Mouse (Mus musculus) embryonic stem cell, embryonic (primary cell): ENCODE results near the gene Zfp526.

Source experiments
- CTCF ChIA-PET, 4 experiments: fragments of 300-600 bp in 2 of 4; fragments of 350-600 bp in 2 of 4; sonication (Branson Sonifier 250); formaldehyde crosslinking; loops; one replicate each; lab custom pipeline; 2022; ENCODE audit warnings: inconsistent platforms in 2 of 4; lab: Charles Lee
- POLR2A ChIA-PET, 4 experiments: fragments of 300-600 bp in 2 of 4; fragments of 350-600 bp in 2 of 4; sonication (Branson Sonifier 250); formaldehyde crosslinking; loops; one replicate each; lab custom pipeline; 2022; ENCODE audit warnings: antibody characterized with exemption in 4 of 4, inconsistent platforms in 1 of 4; lab: Charles Lee

Zfp526 gene

GRCm38 (mm10) chr7:25221102-25221883 lies at the start of gene Zfp526:
Zfp526 (plus strand) TSS chr7:25221425.
- ChIA-PET CTCF (interaction anchor here (0.5 to 3.6 kb wide), 17 partner anchors 17 to 506 kb away, joined by 3 to 10 read pairs (median 4); partner anchors contain the start of genes Pafah1b3 (in 2 of the 4) and Megf8 (in 1 of the 4)), POLR2A (interaction anchor here (0.6 to 11.2 kb wide), 55 partner anchors 8 to 327 kb away, joined by 3 to 160 read pairs (median 5); partner anchors contain the start of genes Cic (in 3 of the 4), Gsk3a (in 3 of the 4), Pafah1b3 (in 2 of the 4) and Megf8 (in 1 of the 4))

DNA sequence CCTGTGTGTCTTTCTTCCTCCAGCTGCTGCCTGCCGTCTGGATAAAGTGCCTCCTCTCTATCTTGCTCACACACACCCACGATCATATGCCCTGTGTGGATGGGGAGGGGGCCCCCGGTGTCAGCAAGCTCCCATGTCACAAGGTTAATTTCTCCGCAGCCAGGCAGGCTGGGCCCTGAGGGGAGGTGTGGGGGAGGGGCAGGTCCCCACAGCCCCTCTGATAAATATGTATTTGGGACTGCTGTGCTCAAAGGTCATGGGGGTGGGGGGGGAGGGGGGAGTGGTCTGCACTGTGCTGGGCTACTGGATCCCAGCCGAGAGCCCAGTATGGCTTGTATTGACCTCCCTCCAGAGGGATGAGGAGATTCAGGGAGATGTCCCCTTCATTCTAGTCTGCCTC lies 48.6 kb upstream of the Zfp526 start:
- ChIA-PET POLR2A (interaction anchor here in 1 of 4 experiments (0.6 kb wide), 1 partner anchor 43 kb away, joined by 3 read pairs; no protein-coding TSS in a partner anchor), CTCF (interaction anchor here in 1 of 4 experiments (0.7 kb wide), 1 partner anchor 15 kb away, joined by 3 read pairs; no protein-coding TSS in a partner anchor)

DNA sequence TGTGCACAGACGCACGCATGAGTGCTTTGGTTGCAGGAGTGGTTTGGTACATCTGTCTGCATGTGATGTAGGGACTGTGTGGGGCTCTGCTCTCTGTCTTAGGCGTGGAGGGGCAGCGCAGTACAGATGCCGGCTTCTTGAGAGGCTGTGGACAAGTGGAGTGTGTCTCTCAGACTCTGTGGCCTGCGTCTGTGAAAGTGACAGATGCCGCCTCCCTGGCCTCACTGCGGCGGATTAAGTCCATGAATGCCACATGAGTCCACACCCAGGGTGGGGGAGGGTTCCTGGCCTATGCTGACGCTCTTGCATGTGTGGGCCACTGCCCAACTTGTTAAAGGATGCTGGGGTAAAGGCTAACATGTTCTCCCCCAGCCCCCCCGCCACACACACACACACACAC lies 46.9 kb upstream of the Zfp526 start:
- POLR2A ChIA-PET: interaction anchor here in 1 of 4 experiments (0.7 kb wide), 1 partner anchor 182 kb away, joined by 8 read pairs; no protein-coding TSS in a partner anchor

DNA sequence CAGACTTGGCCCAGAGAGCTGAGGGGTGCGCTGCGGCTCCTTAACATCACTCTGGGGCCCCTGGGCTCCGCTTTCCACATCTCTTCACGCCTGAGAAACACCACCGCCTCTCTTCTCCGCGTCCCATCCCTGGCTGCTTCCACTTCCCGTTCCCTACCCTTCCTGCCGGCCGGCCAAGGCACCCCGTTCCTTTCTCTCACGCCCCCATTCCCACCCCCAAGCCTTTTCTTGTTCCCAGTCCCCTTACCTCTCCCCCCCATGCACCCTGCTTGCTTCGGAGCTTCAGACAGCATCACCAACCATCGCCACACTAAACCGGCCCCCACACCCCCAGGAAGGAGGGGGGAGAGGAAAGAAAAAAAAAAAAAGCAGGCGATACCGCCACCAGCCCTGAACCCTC lies 42.9 kb upstream of the Zfp526 start:
- CTCF ChIA-PET: interaction anchor here (0.5 to 2.7 kb wide), 21 partner anchors 9 to 891 kb away, joined by 3 to 28 read pairs (median 4); no protein-coding TSS in a partner anchor
- POLR2A ChIA-PET: interaction anchor here (0.6 to 2.5 kb wide), 15 partner anchors 8 to 540 kb away, joined by 3 to 31 read pairs (median 3); partner anchors contain the start of gene Cic (in 1 of the 4)

More for the DNA sequence above, 46.9 kb upstream of the Zfp526 start:
- CTCF ChIA-PET: no interaction called here

DNA sequence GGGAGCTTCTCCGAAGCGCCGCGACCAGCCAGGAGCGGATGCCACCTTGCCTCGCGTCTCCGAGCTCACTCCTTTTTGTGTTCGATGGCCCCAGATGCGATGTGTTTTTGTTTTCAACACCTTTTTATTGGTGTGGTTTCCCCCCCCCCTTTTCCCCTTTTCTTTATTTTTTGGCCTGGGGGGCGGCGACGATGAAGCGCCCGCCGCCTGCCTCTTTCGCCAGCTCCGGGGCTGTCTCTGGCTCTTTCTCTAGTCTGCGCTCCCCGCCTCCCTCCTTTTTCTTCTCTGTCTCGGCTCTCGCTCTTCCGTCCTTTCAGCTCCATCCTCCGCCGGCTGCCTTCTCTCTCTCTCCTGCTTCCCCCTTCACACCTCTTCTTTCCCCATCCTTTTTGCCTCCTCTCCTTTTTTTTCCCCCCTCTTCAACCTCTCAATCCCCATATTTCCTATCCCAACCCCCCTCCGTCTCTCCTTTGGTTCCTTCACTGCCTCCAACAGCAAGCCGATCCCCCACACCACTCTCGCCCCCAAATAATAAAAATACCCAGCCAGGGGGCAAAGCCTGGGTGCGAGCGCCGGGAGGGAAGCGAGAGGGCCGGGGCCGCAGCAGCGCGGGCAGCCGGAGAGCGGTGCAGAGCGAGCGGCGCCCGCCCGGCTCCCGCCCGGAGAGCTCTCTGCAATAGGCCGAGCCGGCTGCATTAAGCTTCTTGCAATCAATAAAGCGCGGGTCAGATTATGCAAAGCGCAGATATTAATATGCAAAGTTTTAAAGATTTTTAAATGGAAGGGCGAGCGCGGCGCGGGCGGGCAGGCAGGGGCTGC lies 42.2 kb upstream of the Zfp526 start:
- ChIA-PET CTCF (interaction anchor here (0.5 to 2.7 kb wide), 37 partner anchors 8 to 328 kb away, joined by 3 to 28 read pairs (median 4); partner anchors contain the start of gene Pafah1b3 (in 1 of the 4)), POLR2A (interaction anchor here (0.6 to 2.5 kb wide), 25 partner anchors 9 to 306 kb away, joined by 3 to 31 read pairs (median 3); partner anchors contain the start of genes Zfp526 (in 2 of the 4) and Cic (in 1 of the 4))

GRCm38 (mm10) chr7:25179606-25180161 lies 41.5 kb upstream of the Zfp526 start, which contains the start of gene Pou2f2:
Pou2f2 (minus strand) TSS chr7:25179726.
- POLR2A ChIA-PET: interaction anchor here (0.6 to 2.5 kb wide), 15 partner anchors 8 to 193 kb away, joined by 3 to 31 read pairs (median 3); partner anchors contain the start of genes Cic (in 1 of the 4) and Zfp526 (in 1 of the 4)

GRCm38 (mm10) chr7:25180512-25180911 lies 40.7 kb upstream of the Zfp526 start:
- CTCF ChIA-PET: no interaction called here
- POLR2A ChIA-PET: no interaction called here

More at GRCm38 (mm10) chr7:25179606-25180161, 41.5 kb upstream of the Zfp526 start, which contains the start of gene Pou2f2:
- CTCF ChIA-PET: interaction anchor here (0.5 to 2.7 kb wide), 25 partner anchors 8 to 328 kb away, joined by 3 to 28 read pairs (median 4); partner anchors contain the start of gene Pafah1b3 (in 1 of the 4)

- CTCF ChIA-PET: no interaction called here
- POLR2A ChIA-PET: no interaction called here
These were observed 39.9 kb upstream of the Zfp526 start for GRCm38 (mm10) chr7:25181331-25181790.

GRCm38 (mm10) chr7:25181814-25182213 lies 39.4 kb upstream of the Zfp526 start:
- ChIA-PET CTCF (no interaction called here), POLR2A (no interaction called here)

DNA sequence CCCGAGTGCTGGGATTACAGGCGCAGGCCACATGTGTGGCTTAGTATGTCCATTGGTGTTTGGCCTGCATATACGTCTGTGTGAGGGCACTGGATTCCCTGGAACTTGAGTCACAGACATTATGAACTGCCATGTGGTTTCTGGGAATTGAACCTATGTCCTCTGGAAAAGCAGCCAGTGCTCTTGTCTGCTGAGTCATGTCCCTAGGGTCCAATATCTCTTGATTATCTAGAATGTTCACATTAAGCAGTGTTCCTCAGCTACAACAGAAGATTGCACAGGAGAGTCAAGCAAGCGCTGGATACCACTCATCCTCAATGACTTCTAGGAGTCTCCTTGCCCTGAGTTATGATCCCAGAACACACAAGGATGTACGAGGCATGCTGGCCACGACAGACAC lies 37.1 kb upstream of the Zfp526 start:
- CTCF ChIA-PET: interaction anchor here in 2 of 4 experiments (0.6 to 1.0 kb wide), 2 partner anchors 33 to 315 kb away, joined by 3 to 6 read pairs; no protein-coding TSS in a partner anchor
- POLR2A ChIA-PET: no interaction called here

DNA sequence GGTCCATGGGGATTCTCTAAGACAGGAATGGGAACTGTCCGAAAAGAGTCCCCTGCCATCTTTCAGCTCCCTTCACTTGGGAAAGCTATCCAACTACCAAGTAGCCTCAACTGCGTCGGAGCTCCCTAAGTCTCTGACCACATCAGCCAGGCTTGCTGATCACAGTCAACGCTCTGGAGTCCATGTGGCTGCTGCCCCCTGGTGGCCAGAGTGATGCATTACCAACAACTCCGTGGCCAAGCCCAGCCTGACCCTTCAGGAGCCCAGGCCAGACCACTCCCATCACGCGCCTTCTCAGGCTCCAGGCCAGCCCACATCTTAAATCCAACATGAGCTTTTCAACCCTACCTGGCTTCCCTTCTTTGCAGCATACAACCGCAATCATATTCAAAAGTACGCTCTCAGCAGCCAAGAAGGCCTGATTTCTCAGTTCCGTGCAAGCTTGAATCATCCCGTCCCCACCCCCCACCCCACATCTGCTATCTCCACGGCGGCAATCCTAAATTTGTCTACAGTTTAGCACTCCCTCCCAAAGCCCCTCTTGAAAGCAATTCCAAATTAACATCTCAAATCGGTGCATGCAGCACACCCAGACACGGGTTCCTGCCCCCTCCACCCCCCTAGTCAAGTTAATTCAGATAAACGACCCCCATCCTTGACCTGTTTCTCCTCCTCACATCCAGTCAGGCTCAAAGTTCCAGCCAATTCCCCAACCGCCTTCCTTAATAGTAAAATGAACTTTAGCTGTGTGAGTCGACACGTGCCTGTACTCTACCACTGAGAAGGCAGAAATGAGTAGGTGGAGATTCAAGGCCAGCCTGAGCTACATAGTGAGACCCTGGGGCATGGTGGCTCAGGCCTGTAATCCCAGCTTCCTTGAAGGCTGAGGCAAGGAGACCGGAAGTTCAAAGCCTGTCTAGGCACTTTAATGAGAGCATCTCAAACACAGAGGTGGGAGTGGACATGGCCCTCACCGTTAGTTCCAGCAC lies 33.3 kb upstream of the Zfp526 start:
- POLR2A ChIA-PET: interaction anchor here (0.5 to 2.8 kb wide), 65 partner anchors 8 to 704 kb away, joined by 3 to 31 read pairs (median 4); partner anchors contain the start of genes Dedd2 (in 3 of the 4), Pafah1b3 (in 3 of the 4), Cic (in 2 of the 4) and Gsk3a (in 2 of the 4)
- CTCF ChIA-PET: interaction anchor here (0.5 to 3.1 kb wide), 101 partner anchors 8 to 557 kb away, joined by 3 to 39 read pairs (median 5); partner anchors contain the start of genes Pou2f2 (in 4 of the 4), Cic (in 2 of the 4), Dedd2 (in 1 of the 4) and Gsk3a (in 1 of the 4)

GRCm38 (mm10) chr7:25190806-25191205 lies 30.4 kb upstream of the Zfp526 start:
- ChIA-PET POLR2A (interaction anchor here (0.6 to 4.2 kb wide), 10 partner anchors 12 to 717 kb away, joined by 3 to 25 read pairs (median 5); partner anchors contain the start of genes Zfp526 (in 2 of the 4) and Pou2f2 (in 1 of the 4)), CTCF (interaction anchor here in 3 of 4 experiments (0.5 to 1.7 kb wide), 4 partner anchors 11 to 126 kb away, joined by 3 to 6 read pairs (median 4); partner anchors contain the start of gene Megf8 (in 1 of the 3))

DNA sequence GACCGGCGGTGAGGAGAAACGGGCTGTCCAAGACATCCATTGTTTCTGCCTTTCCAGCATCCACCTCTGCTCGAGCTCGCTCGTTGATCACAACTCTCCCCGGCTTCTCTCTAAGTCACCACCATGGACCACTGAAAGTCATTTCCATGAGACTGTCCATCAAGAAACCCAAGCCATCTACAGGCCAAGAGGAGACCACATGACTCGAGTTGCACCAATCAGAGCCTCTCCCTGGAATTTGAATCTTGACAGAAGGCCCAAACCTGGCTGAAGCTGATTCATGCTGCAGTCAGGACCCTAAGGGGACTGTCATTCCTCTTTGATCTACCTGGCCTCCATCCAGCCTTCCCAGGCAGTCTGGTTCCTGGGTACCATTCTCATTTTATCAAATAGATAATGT lies 29.1 kb upstream of the Zfp526 start:
- POLR2A ChIA-PET: interaction anchor here in 3 of 4 experiments (0.6 to 4.2 kb wide), 21 partner anchors 13 to 220 kb away, joined by 3 to 25 read pairs (median 4); partner anchors contain the start of genes Zfp526 (in 2 of the 3), Cic (in 1 of the 3), Gsk3a (in 1 of the 3) and Pafah1b3 (in 1 of the 3)
- CTCF ChIA-PET: interaction anchor here in 3 of 4 experiments (0.6 to 1.7 kb wide), 6 partner anchors 13 to 124 kb away, joined by 3 to 6 read pairs (median 4); partner anchors contain the start of genes Megf8 (in 1 of the 3), Pou2f2 (in 1 of the 3) and Zfp526 (in 1 of the 3)

GRCm38 (mm10) chr7:25195148-25195547 lies 26.1 kb upstream of the Zfp526 start:
- ChIA-PET CTCF (interaction anchor here in 2 of 4 experiments (1.0 to 1.2 kb wide), 2 partner anchors 89 to 182 kb away, joined by 3 read pairs; no protein-coding TSS in a partner anchor), POLR2A (interaction anchor here in 3 of 4 experiments (1.0 to 1.7 kb wide), 5 partner anchors 12 to 103 kb away, joined by 3 to 4 read pairs (median 3); partner anchors contain the start of genes Dedd2 (in 1 of the 3), Pafah1b3 (in 1 of the 3) and Zfp526 (in 1 of the 3))

- ChIA-PET POLR2A (interaction anchor here in 2 of 4 experiments (1.0 to 2.1 kb wide), 4 partner anchors 8 to 82 kb away, joined by 3 to 9 read pairs (median 5); no protein-coding TSS in a partner anchor), CTCF (interaction anchor here in 2 of 4 experiments (0.8 to 1.7 kb wide), 2 partner anchors 8 to 9 kb away, joined by 3 to 5 read pairs; no protein-coding TSS in a partner anchor)
These were observed 25.1 kb upstream of the Zfp526 start for GRCm38 (mm10) chr7:25196107-25196506.
